Mouse (Mus musculus) hindlimb bud, embryonic 11.5 days (tissue): ENCODE measurements around the gene Olfr161.
"Not testable (repeated sequence)": the region's sequence is repeated elsewhere in the genome, so short reads cannot be mapped to it uniquely, and the experiment has no call there.

ENCODE experiments used
- DNase-seq: peaks from one replicate; pipeline ENCODE4 v3.0.0-alpha.2; 2012; ENCODE audit warnings: low read depth, low spot score; ENCODE audit errors: extremely low spot score

Gene Olfr161

GRCm38 (mm10) chr16:3590691-3591090 is at the start of gene Olfr161:
Gene Olfr161 (plus strand): TSS chr16:3591042.
- no peak for DNase-seq

- no peak for DNase-seq
Observed at GRCm38 (mm10) chr16:3563553-3563952, 27.3 kb upstream of the Olfr161 start.

- DNase-seq, result not testable (repeated sequence)
Observed at GRCm38 (mm10) chr16:3577658-3578057, 13.2 kb upstream of the Olfr161 start.

- DNase-seq, result not testable (repeated sequence)
Observed at GRCm38 (mm10) chr16:3578227-3578848, 12.5 kb upstream of the Olfr161 start.

- not testable (repeated sequence) for DNase-seq
Observed at GRCm38 (mm10) chr16:3631376-3631775, 40.5 kb downstream of the Olfr161 start.

- DNase-seq, result not testable (repeated sequence)
Observed at GRCm38 (mm10) chr16:3632572-3633361, 41.9 kb downstream of the Olfr161 start.
